Mouse (Mus musculus) adrenal gland, adult 10 weeks (tissue): Measurements from ENCODE around the gene Sdcbp2. TPM values are rescaled to one million over a fixed set of nuclear protein-coding genes. Genes with fewer than 3 reads are reported as not detected.

Experiments used
- polyA plus RNA-seq: library from polyadenylated mRNA; stranded (reverse); fragments of 350-450 nt; fragmentation: Illumina TruSeq; extraction: RNeasy Lipid Tissue Mini Kit (QIAGEN cat#74804); gene quantifications from one replicate; pipeline ENCODE4 v1.2.3, GENCODE M21; 2014; ENCODE audit warnings: low read depth, low replicate concordance

Sdcbp2 gene
- not detected for polyA plus RNA-seq

DNA sequence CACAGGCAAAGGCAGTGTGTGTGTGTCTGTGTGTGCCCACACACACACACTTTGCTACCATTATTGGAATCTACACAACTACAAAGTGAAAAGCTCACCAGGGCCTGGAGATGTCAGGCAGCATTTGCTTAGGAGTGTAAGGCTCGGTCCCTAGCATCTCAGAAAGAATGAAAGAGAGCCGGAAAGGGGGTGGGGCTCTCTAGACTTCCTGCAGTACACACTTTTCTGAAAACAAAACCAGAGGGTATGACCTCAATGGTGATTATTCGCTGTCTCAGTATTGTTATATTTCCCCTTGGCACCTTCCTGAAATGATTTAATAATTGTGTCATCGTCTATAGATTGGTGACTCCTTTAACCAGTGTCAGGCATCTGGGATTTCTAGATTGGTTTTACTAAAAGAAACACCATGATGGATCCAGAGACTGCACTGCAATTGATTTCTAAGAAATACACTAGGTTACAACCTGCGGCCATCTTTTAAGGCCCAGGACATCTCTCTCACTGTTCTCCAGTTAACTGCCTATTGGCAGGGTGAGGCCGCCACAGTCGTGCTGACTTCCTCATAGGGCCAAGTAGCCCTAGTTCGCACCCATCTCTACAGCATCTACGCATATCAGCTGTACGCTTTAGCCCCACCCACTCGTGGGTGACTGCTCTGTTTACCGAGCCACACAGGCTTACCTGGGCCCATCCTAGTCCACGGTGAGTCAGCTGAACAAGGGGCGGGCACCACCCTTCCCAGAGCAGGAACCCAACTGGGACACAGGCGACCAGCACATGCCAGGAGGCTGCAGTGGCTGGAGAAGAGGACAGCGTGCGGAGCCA is at the start of gene Sdcbp2:
TSS of gene Sdcbp2 (plus strand) at position 750 of the 828 bp plus-strand sequence.

DNA sequence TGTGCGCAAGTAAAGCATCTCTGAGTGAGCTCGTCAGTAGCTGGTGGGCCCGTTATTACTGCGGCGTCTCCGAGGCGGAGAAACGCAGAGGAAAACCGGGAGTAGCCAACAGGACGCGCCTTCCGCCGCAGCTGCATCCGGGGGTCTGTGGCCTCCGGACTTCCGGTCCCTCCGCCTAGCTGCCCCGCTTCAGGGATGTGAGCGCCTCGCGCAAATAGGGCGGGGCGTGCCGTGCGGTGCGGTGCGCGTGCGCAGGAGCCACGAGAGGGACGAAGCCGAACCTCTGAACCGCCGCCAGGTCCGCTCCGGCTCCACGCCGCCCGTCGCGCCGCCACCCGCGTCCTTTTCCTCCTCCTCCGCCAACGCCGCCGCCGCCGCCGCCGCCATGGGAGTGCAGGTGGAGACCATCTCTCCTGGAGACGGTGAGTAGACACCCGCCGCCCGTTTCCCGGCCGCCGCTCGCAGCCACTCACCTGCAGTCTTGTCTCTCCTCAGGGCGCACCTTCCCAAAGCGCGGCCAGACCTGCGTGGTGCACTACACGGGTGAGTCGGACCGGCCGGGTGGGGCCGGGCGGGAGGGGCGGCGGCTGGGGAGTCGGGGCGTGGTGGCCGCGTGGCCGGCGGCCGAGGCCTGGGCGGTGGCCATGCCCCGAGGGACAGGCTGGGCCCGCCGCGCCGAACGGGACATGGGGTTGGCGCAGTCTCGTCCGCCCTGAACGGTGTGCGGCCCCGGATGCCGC is 29.9 kb upstream of the Sdcbp2 start, which contains the start of gene Fkbp1a:
TSS of gene Fkbp1a (plus strand) at position 161 of the 740 bp plus-strand sequence.

DNA sequence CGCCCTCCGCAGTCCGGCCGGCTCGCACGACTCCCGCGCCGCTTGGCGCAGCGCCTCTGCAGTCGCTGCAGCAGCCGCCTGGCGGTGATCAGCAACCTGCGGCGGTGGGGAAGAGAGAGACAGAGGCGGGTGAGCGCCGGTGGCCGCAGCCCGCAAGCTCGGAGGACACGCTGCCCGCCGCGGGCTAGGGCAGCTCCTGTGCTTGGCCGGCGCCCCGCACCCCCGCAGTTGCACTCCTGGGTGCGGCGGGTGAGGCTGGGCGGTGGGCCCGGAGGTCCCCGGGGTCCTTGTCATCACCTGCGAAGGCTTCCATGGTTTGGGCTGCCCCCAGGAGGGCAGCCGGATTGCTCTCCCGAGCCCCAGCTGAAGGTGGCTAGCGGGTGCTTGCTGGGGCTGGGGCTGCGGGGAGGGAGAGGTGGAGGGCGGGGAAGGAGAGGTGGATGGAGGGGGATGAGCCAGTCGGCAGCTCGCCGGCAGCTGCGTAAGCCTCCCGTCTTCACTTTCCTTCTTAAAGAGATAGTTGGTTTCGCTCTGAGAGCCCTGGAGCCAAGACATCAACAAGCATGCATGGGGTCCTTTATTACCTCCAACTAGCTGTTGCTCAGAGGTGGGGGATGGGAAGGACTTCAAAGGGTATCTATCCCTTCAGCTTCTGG is 59.9 kb downstream of the Sdcbp2 start, which contains the start of gene Snph:
TSS of gene Snph (minus strand) at position 435 of the 656 bp plus-strand sequence.

Other genes starting within 250 kb of the Sdcbp2 start
- gene 4921509C19Rik, start 96.5 kb upstream of the Sdcbp2 start, polyA plus RNA-seq, result not detected
- gene Nsfl1c, start 78.4 kb upstream of the Sdcbp2 start, polyA plus RNA-seq, result 41.8 TPM
- gene Fkbp1a, start 30.1 kb upstream of the Sdcbp2 start, polyA plus RNA-seq, result 255 TPM
- 0.23 TPM for gene Snph, start 60.0 kb downstream of the Sdcbp2 start, polyA plus RNA-seq
- gene Rad21l, start 95.9 kb downstream of the Sdcbp2 start, polyA plus RNA-seq, result not detected
- gene Tmem74b, start 129.4 kb downstream of the Sdcbp2 start, polyA plus RNA-seq, result not detected
- gene Psmf1, start 171.6 kb downstream of the Sdcbp2 start, polyA plus RNA-seq, result 11.2 TPM